In genomic region chr10:62865167-62866034, GRCm38 (mm10) we compare ENCODE assay signal across 8 mouse cellular contexts. TPM values are rescaled to one million over a fixed set of nuclear protein-coding genes. Genes with fewer than 3 reads are reported as not detected.
DNase-seq lines count a peak whose midpoint lies in the region; ATAC-seq lines count a peak whose summit lies in the region.

No protein-coding gene starts in this region.

- no peaks in the 10 kb centered on the region for H3K9me3 ChIP-seq in embryonic facial prominence, embryonic 15.5 days (replicated peaks)
- no peaks in the 10 kb centered on the region for H3K9me3 ChIP-seq in heart, embryonic 10.5 days
- no peaks in the 10 kb centered on the region for H3K9me3 ChIP-seq in limb, embryonic 13.5 days
- 0 out of 2 replicates have a peak, but pooled peaks cover 4% of the 10 kb centered on the region for H3K9me3 ChIP-seq in midbrain, embryonic 14.5 days (ENCODE audit: control insufficient read depth, low read length)

- peak overlapping the region; percentile 82 for H3K27ac ChIP-seq in embryonic facial prominence, embryonic 15.5 days (replicated peaks)
- H3K27ac ChIP-seq in heart, embryonic 10.5 days, result peak overlapping the region; percentile 90
- peak overlapping the region; percentile 88 for H3K27ac ChIP-seq in limb, embryonic 13.5 days
- peak overlapping the region; percentile 97 for H3K27ac ChIP-seq in midbrain, embryonic 14.5 days (replicated peaks; ENCODE audit: low read depth, low read length)

- peaks cover 7% of the 10 kb centered on the region; the same call in 1 of the 2 replicates for H3K36me3 ChIP-seq in embryonic facial prominence, embryonic 15.5 days
- H3K36me3 ChIP-seq in heart, embryonic 10.5 days, result peaks cover 16% of the 10 kb centered on the region; the same call in 1 of the 2 replicates
- H3K36me3 ChIP-seq in limb, embryonic 13.5 days, result peaks cover 11% of the 10 kb centered on the region
- H3K36me3 ChIP-seq in midbrain, embryonic 14.5 days (ENCODE audit: control insufficient read depth, insufficient read depth, low read length), result no peaks in the 10 kb centered on the region

- peaks cover 27% of the 10 kb centered on the region; the same call in 1 of the 2 replicates for H3K4me1 ChIP-seq in embryonic facial prominence, embryonic 15.5 days
- peaks cover 22% of the 10 kb centered on the region for H3K4me1 ChIP-seq in heart, embryonic 10.5 days
- H3K4me1 ChIP-seq in limb, embryonic 13.5 days, result peaks cover 32% of the 10 kb centered on the region
- peaks cover 29% of the 10 kb centered on the region for H3K4me1 ChIP-seq in midbrain, embryonic 14.5 days (ENCODE audit: control insufficient read depth, insufficient read depth, low read length)

- peak overlapping the region; percentile 29 for H3K9ac ChIP-seq in embryonic facial prominence, embryonic 15.5 days
- peak overlapping the region; percentile 77 for H3K9ac ChIP-seq in limb, embryonic 13.5 days
- peak overlapping the region; percentile 85 for H3K9ac ChIP-seq in midbrain, embryonic 14.5 days (replicated peaks; ENCODE audit: low read length)

- H3K4me2 ChIP-seq in embryonic facial prominence, embryonic 15.5 days (replicated peaks), result peak overlapping the region; percentile 86
- H3K4me2 ChIP-seq in limb, embryonic 13.5 days (replicated peaks), result peak overlapping the region; percentile 83
- peak overlapping the region; percentile 65 for H3K4me2 ChIP-seq in midbrain, embryonic 14.5 days (ENCODE audit: low read length)

- peak overlapping the region; percentile 52 for H3K4me3 ChIP-seq in embryonic facial prominence, embryonic 15.5 days (replicated peaks)
- peak overlapping the region; percentile 61 for H3K4me3 ChIP-seq in heart, embryonic 10.5 days
- H3K4me3 ChIP-seq in limb, embryonic 13.5 days, result peak overlapping the region; percentile 54
- peak overlapping the region; percentile 56 for H3K4me3 ChIP-seq in midbrain, embryonic 14.5 days (replicated peaks; ENCODE audit: low read depth, low read length)

- DNase-seq in urinary bladder, adult 18-20 months (ENCODE audit: low spot score in 2 of 2), result peak; percentile 19 to 58
- no peak for DNase-seq in urinary bladder, postnatal 10 days (ENCODE audit: low spot score)
- peak; percentile 94 for DNase-seq in heart, embryonic 10.5 days (ENCODE audit: low spot score)
- peak; percentile 65 for DNase-seq in kidney, adult 9 months
- DNase-seq in midbrain, embryonic 14.5 days, result peak; percentile 93
- DNase-seq in spleen, postnatal 10 days (ENCODE audit: low spot score in 2 of 2), result peak; percentile 34 to 65

- 1% methylated on average over 28 of the region's 28 CpGs for WGBS in embryonic facial prominence, embryonic 15.5 days
- WGBS in heart, embryonic 10.5 days, result 1% methylated on average over 28 of the region's 28 CpGs
- under 1% methylated on average over 28 of the region's 28 CpGs for WGBS in limb, embryonic 13.5 days
- WGBS in midbrain, embryonic 14.5 days, result under 1% methylated on average over 28 of the region's 28 CpGs

- peak; percentile 94 for ATAC-seq in embryonic facial prominence, embryonic 15.5 days (ENCODE audit: insufficient number of reproducible peaks, low FRiP score, low TSS enrichment, low read depth)
- peak; percentile 95 for ATAC-seq in limb, embryonic 13.5 days (ENCODE audit: low FRiP score, low read depth)
- peak; percentile 95 for ATAC-seq in midbrain, embryonic 14.5 days (ENCODE audit: low FRiP score, low TSS enrichment)

- no peaks in the 10 kb centered on the region for H3K27me3 ChIP-seq in embryonic facial prominence, embryonic 15.5 days
- H3K27me3 ChIP-seq in heart, embryonic 10.5 days (ENCODE audit: insufficient read depth, poor library complexity, severe bottlenecking), result no peaks in the 10 kb centered on the region
- no peaks in the 10 kb centered on the region for H3K27me3 ChIP-seq in limb, embryonic 13.5 days
- no peaks in the 10 kb centered on the region for H3K27me3 ChIP-seq in midbrain, embryonic 14.5 days (ENCODE audit: control insufficient read depth, insufficient read depth, low read length)

RNA-seq across cellular contexts. Expression of gene Tet1, which starts 43.4 kb away (rescaled TPM):
- 24.4 and 25.4 TPM in 2 replicates for polyA plus RNA-seq in embryonic facial prominence, embryonic 15.5 days (2015; fragmentation: Nextera tagmentation; extraction: Ambion mirVana)
- 25.6 and 30.3 TPM in 2 replicates for polyA plus RNA-seq in heart, embryonic 10.5 days (2016; fragmentation: Nextera tagmentation; extraction: Ambion mirVana)
- polyA plus RNA-seq in limb, embryonic 13.5 days (2015; fragmentation: Nextera tagmentation; extraction: Ambion mirVana), result 30.8 and 32.0 TPM in 2 replicates
- polyA plus RNA-seq in midbrain, embryonic 14.5 days (2014; fragmentation: Nextera tagmentation; extraction: Ambion mirVana), result 35.9 and 44.3 TPM in 2 replicates

RNA-seq across cellular contexts. Expression of gene Slc25a16, which starts 55.0 kb away (rescaled TPM):
- 12.3 and 14.4 TPM in 2 replicates for polyA plus RNA-seq in embryonic facial prominence, embryonic 15.5 days (2015; fragmentation: Nextera tagmentation; extraction: Ambion mirVana)
- 11.6 and 12.6 TPM in 2 replicates for polyA plus RNA-seq in heart, embryonic 10.5 days (2016; fragmentation: Nextera tagmentation; extraction: Ambion mirVana)
- 10.9 and 12.0 TPM in 2 replicates for polyA plus RNA-seq in limb, embryonic 13.5 days (2015; fragmentation: Nextera tagmentation; extraction: Ambion mirVana)
- 15.3 and 17.9 TPM in 2 replicates for polyA plus RNA-seq in midbrain, embryonic 14.5 days (2014; fragmentation: Nextera tagmentation; extraction: Ambion mirVana)

Comparison
In these comparisons a context has a peak if more than half of its experiments do, and no peak if none do; other contexts are left out.
1. H3K9ac ChIP-seq: peak in every context shown above with its lines; median percentile 85 in midbrain, embryonic 14.5 days; 77 in limb, embryonic 13.5 days; 29 in embryonic facial prominence, embryonic 15.5 days.